Mouse (Mus musculus) ES-E14 (cell line): ENCODE measurements around the gene Rps6ka5. TPM values are rescaled to one million over a fixed set of nuclear protein-coding genes. Genes with fewer than 3 reads are reported as not detected.

ENCODE experiments used
- DNase-seq: peaks from one replicate; pipeline ENCODE4 v3.0.0-alpha.2; 2013; ENCODE audit warnings: low read depth, low spot score
- H3K27ac ChIP-seq: 2 replicates; pipeline ENCODE4 v1.5.1; 2012; ENCODE audit warnings: low read depth, mild to moderate bottlenecking, low read length, moderate library complexity, mixed read lengths; ENCODE audit not compliant: poor library complexity, insufficient read depth, severe bottlenecking
- H3K36me3 ChIP-seq: 2 replicates; pipeline ENCODE4 v1.6.1; 2012; ENCODE audit warnings: mild to moderate bottlenecking, low read length, moderate library complexity, mixed read lengths; ENCODE audit not compliant: control insufficient read depth, poor library complexity, insufficient read depth, severe bottlenecking
- H3K4me1 ChIP-seq, 2 experiments: fragments of 150-350 bp in 1 of 2; sonication (generic) in 1 of 2; 2 replicates each; pipeline ENCODE4 v1.6.1; 2012; ENCODE audit warnings: low read length in 2 of 2, mild to moderate bottlenecking in 1 of 2, mixed read lengths in 1 of 2; ENCODE audit not compliant: control insufficient read depth in 2 of 2, insufficient read depth in 2 of 2, poor library complexity in 1 of 2
- H3K4me3 ChIP-seq, 2 experiments: fragments of 150-350 bp in 1 of 2; sonication (generic) in 1 of 2; 2 replicates each; pipeline ENCODE4 v1.5.1; 2012; ENCODE audit warnings: low read length in 2 of 2, low read depth in 1 of 2, mild to moderate bottlenecking in 1 of 2, mixed read lengths in 1 of 2; ENCODE audit not compliant: insufficient read depth in 1 of 2, poor library complexity in 1 of 2, severe bottlenecking in 1 of 2
- H3K9ac ChIP-seq: 2 replicates; pipeline ENCODE4 v1.6.1; 2012; ENCODE audit warnings: low read depth, mild to moderate bottlenecking, low read length, mixed read lengths; ENCODE audit not compliant: poor library complexity, insufficient read depth, severe bottlenecking
- H3K9me3 ChIP-seq: fragments of 150-350 bp; sonication (generic); 2 replicates; pipeline ENCODE4 v1.6.1; 2012; ENCODE audit warnings: low read depth, mild to moderate bottlenecking, low read length; ENCODE audit not compliant: control insufficient read depth, insufficient read depth
- CHD2 ChIP-seq: IDR thresholded peaks from 2 replicates; pipeline ENCODE4 v1.6.1; 2014; ENCODE audit warnings: mild to moderate bottlenecking, low read depth, low read length, inconsistent platforms
- HCFC1 ChIP-seq: IDR thresholded peaks from 2 replicates; pipeline ENCODE4 v1.6.1; 2012; ENCODE audit warnings: low read length, inconsistent platforms, borderline replicate concordance; ENCODE audit not compliant: insufficient read depth
- MAFK ChIP-seq: IDR thresholded peaks from 2 replicates; pipeline ENCODE4 v1.6.1; 2014; ENCODE audit warnings: mild to moderate bottlenecking, low read depth, low read length, inconsistent platforms; ENCODE audit not compliant: insufficient read depth
- ZC3H11A ChIP-seq: IDR thresholded peaks from 2 replicates; pipeline ENCODE4 v1.6.1; 2012; ENCODE audit warnings: low read depth, mild to moderate bottlenecking, inconsistent platforms, low read length, borderline replicate concordance
- ZNF384 ChIP-seq: IDR thresholded peaks from 2 replicates; pipeline ENCODE4 v1.6.1; 2012; ENCODE audit warnings: low read depth, low read length, inconsistent platforms
- in situ Hi-C, 2 experiments: fragments of 600-800 bp; cut with MboI; formaldehyde crosslinking; loops; one replicate each; pipeline ENCODE4 v1.15.1; 2025; ENCODE audit warnings: low sequenced_read_pairs in 2 of 2, inconsistent platforms in 1 of 2; ENCODE audit not compliant: unreplicated experiment in 2 of 2
- total RNA-seq: library from RNA; depleted of rRNA; stranded (reverse); fragments of 300-350 nt; gene quantifications from 2 replicates; pipeline ENCODE4 v1.2.3, GENCODE M21; 2012

Rps6ka5 gene
- total RNA-seq, 1 experiment: 5.5 TPM

- DNase-seq: no peak
- Histone ChIP-seq H3K36me3 (no peaks in the 10 kb centered on the region), H3K4me1 (no peaks in the 10 kb centered on the region), H3K27ac (no peak overlapping the region), H3K9me3 (no peaks in the 10 kb centered on the region), H3K9ac (no peak overlapping the region), H3K4me3 (no peak overlapping the region)
- TF ChIP-seq HCFC1 (no peak), ZC3H11A (no peak), CHD2 (no peak)
- in situ Hi-C loops: no loop called here
Measured at GRCm38 (mm10) chr12:100740313-100740712, 13.5 kb upstream of the Rps6ka5 start.

GRCm38 (mm10) chr12:100739011-100739570, 12.3 kb upstream of the Rps6ka5 start:
- H3K4me1 ChIP-seq: no peaks in the 10 kb centered on the region
- no peak overlapping the region for H3K4me3 ChIP-seq
- H3K27ac ChIP-seq: no peak overlapping the region
- no peak overlapping the region for H3K9ac ChIP-seq
- TF ChIP-seq HCFC1 (no peak), ZC3H11A (no peak), CHD2 (no peak), MAFK (no peak), ZNF384 (no peak)
- no peaks in the 10 kb centered on the region for H3K9me3 ChIP-seq
- no peaks in the 10 kb centered on the region for H3K36me3 ChIP-seq
- in situ Hi-C loops: no loop called here
- DNase-seq: no peak

GRCm38 (mm10) chr12:100738498-100738897, 11.7 kb upstream of the Rps6ka5 start:
- Histone ChIP-seq H3K9me3 (no peaks in the 10 kb centered on the region), H3K36me3 (no peaks in the 10 kb centered on the region), H3K27ac (no peak overlapping the region), H3K4me3 (no peak overlapping the region), H3K4me1 (no peaks in the 10 kb centered on the region), H3K9ac (no peak overlapping the region)
- in situ Hi-C loops: no loop called here
- DNase-seq: no peak
- TF ChIP-seq ZC3H11A (no peak), CHD2 (no peak), MAFK (no peak), HCFC1 (no peak), ZNF384 (no peak)

- Histone ChIP-seq H3K36me3 (no peaks in the 10 kb centered on the region), H3K4me1 (no peaks in the 10 kb centered on the region), H3K9ac (no peak overlapping the region), H3K9me3 (no peaks in the 10 kb centered on the region), H3K4me3 (no peak overlapping the region), H3K27ac (no peak overlapping the region)
- no peak for DNase-seq
- TF ChIP-seq MAFK (no peak), CHD2 (no peak), HCFC1 (no peak), ZNF384 (no peak), ZC3H11A (no peak)
- in situ Hi-C loops: no loop called here
Measured at GRCm38 (mm10) chr12:100735581-100735980, 8.8 kb upstream of the Rps6ka5 start.

- Histone ChIP-seq H3K27ac (no peak overlapping the region), H3K36me3 (no peaks in the 10 kb centered on the region), H3K9ac (no peak overlapping the region), H3K4me1 (no peaks in the 10 kb centered on the region), H3K9me3 (no peaks in the 10 kb centered on the region), H3K4me3 (no peak overlapping the region)
- no peak for TF ChIP-seq ZC3H11A
- TF ChIP-seq HCFC1: no peak
- TF ChIP-seq CHD2: no peak
- TF ChIP-seq ZNF384: no peak
- TF ChIP-seq MAFK: no peak
- in situ Hi-C loops: no loop called here
- no peak for DNase-seq
Measured at GRCm38 (mm10) chr12:100735156-100735555, 8.4 kb upstream of the Rps6ka5 start.
